Mouse (Mus musculus) olfactory bulb, adult 2 months (tissue): Measurements from ENCODE around the gene Map10.

Experiments used
- CTCF ChIP-seq: fragments of 200-500 bp; IDR thresholded peaks from 2 replicates; pipeline ENCODE4 v1.5.1; 2012; ENCODE audit warnings: low read depth, mild to moderate bottlenecking, low read length, moderate library complexity; ENCODE audit not compliant: insufficient read depth
- POLR2A ChIP-seq: fragments of 200-500 bp; IDR thresholded peaks from 2 replicates; pipeline ENCODE4 v1.6.1; 2012; ENCODE audit warnings: mild to moderate bottlenecking, low read depth, low read length, moderate library complexity; ENCODE audit not compliant: insufficient read depth

DNA sequence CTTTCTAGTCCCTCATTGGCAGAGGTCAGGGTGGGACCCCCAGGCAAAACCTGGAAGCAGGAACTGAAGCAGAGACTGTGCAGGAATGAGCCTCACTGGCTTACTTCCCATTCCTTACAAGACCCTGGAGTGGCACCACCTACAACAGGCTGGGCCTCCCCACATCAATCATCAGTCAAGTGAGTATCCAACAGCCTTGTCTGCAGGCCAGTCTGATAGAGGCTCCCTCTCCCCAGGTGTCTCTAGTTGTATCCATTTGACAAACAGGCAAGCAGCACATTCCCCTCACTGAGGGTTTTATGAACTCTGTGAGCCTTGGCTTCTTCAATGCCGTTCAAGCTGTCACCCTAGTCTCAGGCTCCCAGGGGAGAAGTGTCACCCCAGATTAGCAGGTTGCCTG, 40.8 kb upstream of the Map10 start:
- TF ChIP-seq CTCF (no peak), POLR2A (no peak)
